Mouse (Mus musculus): ENCODE measurements around the gene Rexo1. TPM values are rescaled to one million over a fixed set of nuclear protein-coding genes. Genes with fewer than 3 reads are reported as not detected.

Gene Rexo1
- total RNA-seq, 1 experiment, result 27.4 TPM

- no peak for DNase-seq (ENCODE audit: low read depth, low spot score)
- Histone ChIP-seq H3K4me3 (ENCODE audit: insufficient read depth in 1 of 2, low read depth in 1 of 2, low read length in 2 of 2, poor library complexity in 1 of 2, severe bottlenecking in 1 of 2) (no peak overlapping the region), H3K9me3 (ENCODE audit: control insufficient read depth, insufficient read depth, low read depth, low read length) (no peaks in the 10 kb centered on the region), H3K9ac (ENCODE audit: insufficient read depth, low read depth, low read length, poor library complexity, severe bottlenecking) (no peak overlapping the region), H3K36me3 (ENCODE audit: control insufficient read depth, insufficient read depth, low read length, poor library complexity, severe bottlenecking) (no peaks in the 10 kb centered on the region), H3K4me1 (ENCODE audit: control insufficient read depth in 2 of 2, insufficient read depth in 2 of 2, low read length in 2 of 2, poor library complexity in 1 of 2) (peaks cover 0 to 3% of the 10 kb centered on the region in 2 experiments; a peak in 1 of 4 replicates), H3K27ac (ENCODE audit: insufficient read depth, low read depth, low read length, poor library complexity, severe bottlenecking) (no peak overlapping the region)
- no peak for TF ChIP-seq ZC3H11A (IDR thresholded peaks at IDR 0.05; ENCODE audit: borderline replicate concordance, low read depth, low read length)
- no peak for TF ChIP-seq HCFC1 (IDR thresholded peaks at IDR 0.05; ENCODE audit: borderline replicate concordance, insufficient read depth, low read length)
- in situ Hi-C loops (cut with MboI; ENCODE audit: low sequenced_read_pairs in 2 of 2, unreplicated experiment in 2 of 2), result no loop called here
Measured at GRCm38 (mm10) chr10:80502291-80502690, 59.1 kb downstream of the Rexo1 start.

- H3K9ac ChIP-seq (ENCODE audit: insufficient read depth, low read depth, low read length, poor library complexity, severe bottlenecking), result no peak overlapping the region
- peaks cover 0 to 4% of the 10 kb centered on the region in 2 experiments; a peak in 1 of 4 replicates for H3K4me1 ChIP-seq (ENCODE audit: control insufficient read depth in 2 of 2, insufficient read depth in 2 of 2, low read length in 2 of 2, poor library complexity in 1 of 2)
- no peaks in the 10 kb centered on the region for H3K36me3 ChIP-seq (ENCODE audit: control insufficient read depth, insufficient read depth, low read length, poor library complexity, severe bottlenecking)
- no peak overlapping the region for H3K4me3 ChIP-seq (ENCODE audit: insufficient read depth in 1 of 2, low read depth in 1 of 2, low read length in 2 of 2, poor library complexity in 1 of 2, severe bottlenecking in 1 of 2)
- DNase-seq (ENCODE audit: low read depth, low spot score), result no peak
- H3K9me3 ChIP-seq (ENCODE audit: control insufficient read depth, insufficient read depth, low read depth, low read length), result no peaks in the 10 kb centered on the region
- in situ Hi-C loops (cut with MboI; ENCODE audit: low sequenced_read_pairs in 2 of 2, unreplicated experiment in 2 of 2), result no loop called here
- H3K27ac ChIP-seq (ENCODE audit: insufficient read depth, low read depth, low read length, poor library complexity, severe bottlenecking), result no peak overlapping the region
- TF ChIP-seq HCFC1 (IDR thresholded peaks at IDR 0.05; ENCODE audit: borderline replicate concordance, insufficient read depth, low read length) (no peak), ZC3H11A (IDR thresholded peaks at IDR 0.05; ENCODE audit: borderline replicate concordance, low read depth, low read length) (no peak), MAFK (IDR thresholded peaks at IDR 0.05; ENCODE audit: insufficient read depth, low read depth, low read length) (no peak), ZNF384 (IDR thresholded peaks at IDR 0.05; ENCODE audit: low read depth, low read length) (no peak), CHD2 (IDR thresholded peaks at IDR 0.05; ENCODE audit: low read depth, low read length) (no peak)
Measured at GRCm38 (mm10) chr10:80496421-80496820, 64.9 kb downstream of the Rexo1 start.

GRCm38 (mm10) chr10:80495901-80496300 is 65.5 kb downstream of the Rexo1 start:
- Histone ChIP-seq H3K9ac (ENCODE audit: insufficient read depth, low read depth, low read length, poor library complexity, severe bottlenecking) (no peak overlapping the region; the same call in 1 of the 2 replicates), H3K4me3 (ENCODE audit: insufficient read depth in 1 of 2, low read depth in 1 of 2, low read length in 2 of 2, poor library complexity in 1 of 2, severe bottlenecking in 1 of 2) (peak overlapping the region in 1 of 2 experiments; percentile 52; a peak in 2 of 4 replicates), H3K27ac (ENCODE audit: insufficient read depth, low read depth, low read length, poor library complexity, severe bottlenecking) (no peak overlapping the region), H3K4me1 (ENCODE audit: control insufficient read depth in 2 of 2, insufficient read depth in 2 of 2, low read length in 2 of 2, poor library complexity in 1 of 2) (peaks cover 0 to 4% of the 10 kb centered on the region in 2 experiments; a peak in 1 of 4 replicates), H3K9me3 (ENCODE audit: control insufficient read depth, insufficient read depth, low read depth, low read length) (no peaks in the 10 kb centered on the region), H3K36me3 (ENCODE audit: control insufficient read depth, insufficient read depth, low read length, poor library complexity, severe bottlenecking) (no peaks in the 10 kb centered on the region)
- DNase-seq (ENCODE audit: low read depth, low spot score), result no peak
- in situ Hi-C loops (cut with MboI; ENCODE audit: low sequenced_read_pairs in 2 of 2, unreplicated experiment in 2 of 2), result no loop called here
- TF ChIP-seq CHD2 (IDR thresholded peaks at IDR 0.05; ENCODE audit: low read depth, low read length) (no peak), ZC3H11A (IDR thresholded peaks at IDR 0.05; ENCODE audit: borderline replicate concordance, low read depth, low read length) (no peak), ZNF384 (IDR thresholded peaks at IDR 0.05; ENCODE audit: low read depth, low read length) (no peak), MAFK (IDR thresholded peaks at IDR 0.05; ENCODE audit: insufficient read depth, low read depth, low read length) (no peak), HCFC1 (IDR thresholded peaks at IDR 0.05; ENCODE audit: borderline replicate concordance, insufficient read depth, low read length) (no peak)

GRCm38 (mm10) chr10:80494732-80495131 is 66.6 kb downstream of the Rexo1 start, which contains the start of gene Onecut3:
Onecut3 (plus strand) TSS chr10:80494835.
- H3K4me1 ChIP-seq (ENCODE audit: control insufficient read depth in 2 of 2, insufficient read depth in 2 of 2, low read length in 2 of 2, poor library complexity in 1 of 2), result peaks cover 0 to 7% of the 10 kb centered on the region in 2 experiments; a peak in 1 of 4 replicates
- H3K4me3 ChIP-seq (ENCODE audit: insufficient read depth in 1 of 2, low read depth in 1 of 2, low read length in 2 of 2, poor library complexity in 1 of 2, severe bottlenecking in 1 of 2), result peak within 1 kb of the TSS; percentile 42 to 52; a peak in 3 of 4 replicates
- no peak for DNase-seq (ENCODE audit: low read depth, low spot score)
- TF ChIP-seq ZC3H11A (IDR thresholded peaks at IDR 0.05; ENCODE audit: borderline replicate concordance, low read depth, low read length) (no peak), MAFK (IDR thresholded peaks at IDR 0.05; ENCODE audit: insufficient read depth, low read depth, low read length) (no peak), ZNF384 (IDR thresholded peaks at IDR 0.05; ENCODE audit: low read depth, low read length) (no peak), CHD2 (IDR thresholded peaks at IDR 0.05; ENCODE audit: low read depth, low read length) (no peak), HCFC1 (IDR thresholded peaks at IDR 0.05; ENCODE audit: borderline replicate concordance, insufficient read depth, low read length) (no peak)
- in situ Hi-C loops (cut with MboI; ENCODE audit: low sequenced_read_pairs in 2 of 2, unreplicated experiment in 2 of 2), result no loop called here
- no peak within 1 kb of the TSS for H3K27ac ChIP-seq (ENCODE audit: insufficient read depth, low read depth, low read length, poor library complexity, severe bottlenecking)
- H3K36me3 ChIP-seq (ENCODE audit: control insufficient read depth, insufficient read depth, low read length, poor library complexity, severe bottlenecking), result no peaks in the 10 kb centered on the region
- no peaks in the 10 kb centered on the region for H3K9me3 ChIP-seq (ENCODE audit: control insufficient read depth, insufficient read depth, low read depth, low read length)
- H3K9ac ChIP-seq (ENCODE audit: insufficient read depth, low read depth, low read length, poor library complexity, severe bottlenecking), result peak within 1 kb of the TSS; percentile 11; the same call in 1 of the 2 replicates

Other genes starting within 250 kb of the Rexo1 start
- 29.6 and 33.4 TPM in 2 replicates for gene 2310011J03Rik, start 241.0 kb downstream of the Rexo1 start, total RNA-seq (2012; rRNA removed)
- 1.4 and 3.3 TPM in 2 replicates for gene Pcsk4, start 232.1 kb downstream of the Rexo1 start, total RNA-seq (2012; rRNA removed)
- 13.3 and 21.8 TPM in 2 replicates for gene Reep6, start 231.6 kb downstream of the Rexo1 start, total RNA-seq (2012; rRNA removed)
- gene Adamtsl5, start 213.1 kb downstream of the Rexo1 start, total RNA-seq (2012; rRNA removed), result 2.1 and 2.4 TPM in 2 replicates
- 6.0 and 17.4 TPM in 2 replicates for gene Plk5, start 205.1 kb downstream of the Rexo1 start, total RNA-seq (2012; rRNA removed)
- 27.1 and 28.9 TPM in 2 replicates for gene Mex3d, start 173.9 kb downstream of the Rexo1 start, total RNA-seq (2012; rRNA removed)
- gene Mbd3, start 162.0 kb downstream of the Rexo1 start, total RNA-seq (2012; rRNA removed), result 131 and 134 TPM in 2 replicates
- 995 and 1,362 TPM in 2 replicates for gene Uqcr11, start 154.7 kb downstream of the Rexo1 start, total RNA-seq (2012; rRNA removed)
- 90.9 and 108 TPM in 2 replicates for gene Tcf3, start 127.9 kb downstream of the Rexo1 start, total RNA-seq (2012; rRNA removed)
- not detected in 2 replicates for gene Onecut3, start 66.7 kb downstream of the Rexo1 start, total RNA-seq (2012; rRNA removed)
- gene Atp8b3, start 22.4 kb downstream of the Rexo1 start, total RNA-seq (2012; rRNA removed), result 0.80 and 2.3 TPM in 2 replicates
- gene Klf16, start 15.8 kb upstream of the Rexo1 start, total RNA-seq (2012; rRNA removed), result 20.8 and 23.5 TPM in 2 replicates
- gene Abhd17a, start 28.8 kb upstream of the Rexo1 start, total RNA-seq (2012; rRNA removed), result 67.9 and 68.7 TPM in 2 replicates
- 54.8 and 83.8 TPM in 2 replicates for gene Scamp4, start 41.3 kb upstream of the Rexo1 start, total RNA-seq (2012; rRNA removed)
- gene Adat3, start 41.3 kb upstream of the Rexo1 start, total RNA-seq (2012; rRNA removed), result 12.2 and 12.7 TPM in 2 replicates
- gene Gm49322, start 44.5 kb upstream of the Rexo1 start, total RNA-seq (2012; rRNA removed), result 8.4 and 9.7 TPM in 2 replicates
- 138 and 167 TPM in 2 replicates for gene Csnk1g2, start 61.3 kb upstream of the Rexo1 start, total RNA-seq (2012; rRNA removed)
- 45.7 and 64.7 TPM in 2 replicates for gene Btbd2, start 95.5 kb upstream of the Rexo1 start, total RNA-seq (2012; rRNA removed)
- gene Mknk2, start 116.6 kb upstream of the Rexo1 start, total RNA-seq (2012; rRNA removed), result 33.6 and 40.7 TPM in 2 replicates
- 18.8 and 29.2 TPM in 2 replicates for gene Mob3a, start 140.4 kb upstream of the Rexo1 start, total RNA-seq (2012; rRNA removed)
- gene Izumo4, start 140.6 kb upstream of the Rexo1 start, total RNA-seq (2012; rRNA removed), result 8.9 and 13.9 TPM in 2 replicates
- 74.8 and 106 TPM in 2 replicates for gene Ap3d1, start 180.7 kb upstream of the Rexo1 start, total RNA-seq (2012; rRNA removed)
- gene Dot1l, start 193.6 kb upstream of the Rexo1 start, total RNA-seq (2012; rRNA removed), result 31.9 and 41.2 TPM in 2 replicates
- gene Sf3a2, start 236.6 kb upstream of the Rexo1 start, total RNA-seq (2012; rRNA removed), result 31.4 and 39.6 TPM in 2 replicates
- 77.2 and 87.1 TPM in 2 replicates for gene Plekhj1, start 237.1 kb upstream of the Rexo1 start, total RNA-seq (2012; rRNA removed)
- 1.0 and 1.9 TPM in 2 replicates for gene Amh, start 243.7 kb upstream of the Rexo1 start, total RNA-seq (2012; rRNA removed)